Mouse (Mus musculus): ENCODE data around the gene 4930562C15Rik.

4930562C15Rik gene

GRCm38 (mm10) chr16:4913783-4914735 lies 78.8 kb downstream of the 4930562C15Rik start:
- peak; percentile 65 for DNase-seq (ENCODE audit: low read depth, low spot score)

DNA sequence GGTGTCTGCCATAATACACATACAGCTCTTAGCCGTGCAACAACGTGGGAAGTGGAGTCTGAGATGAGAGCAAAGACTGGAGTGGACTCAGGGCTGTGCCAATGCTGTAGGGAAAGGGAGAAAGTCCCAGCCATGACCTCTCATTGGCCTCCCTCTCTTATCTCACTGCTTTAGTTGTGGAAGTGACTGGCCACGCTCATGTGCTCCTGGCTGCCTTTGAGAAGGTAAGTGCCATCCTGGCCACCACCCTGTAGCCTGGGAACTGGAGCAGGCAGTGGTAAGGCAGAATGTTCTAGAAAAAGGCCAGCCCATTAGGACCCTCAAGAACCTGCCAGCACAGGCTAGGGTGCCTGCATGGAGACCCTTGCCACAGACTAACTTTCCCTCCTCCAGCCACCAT lies 80.7 kb downstream of the 4930562C15Rik start:
- no peak for DNase-seq (ENCODE audit: low read depth, low spot score)

GRCm38 (mm10) chr16:4916608-4917007 lies 81.4 kb downstream of the 4930562C15Rik start:
- DNase-seq (ENCODE audit: low read depth, low spot score), result no peak

All from retina, postnatal 7 days (tissue).